Mouse (Mus musculus): ENCODE data around the gene Lmln. TPM values are rescaled to one million over a fixed set of nuclear protein-coding genes. Genes with fewer than 3 reads are reported as not detected.

Lmln gene
- polyA plus RNA-seq, 1 experiment from 2014 or later = 1.8 TPM

GRCm38 (mm10) chr16:33024456-33025104, 37.7 kb upstream of the Lmln start:
- ATAC-seq (replicated peaks; ENCODE audit: extremely low read depth, insufficient read depth, low FRiP score) = no peak
- Histone ChIP-seq H3K9me3 (replicated peaks; ENCODE audit: control insufficient read depth, low read length) (no peaks in the 10 kb centered on the region), H3K4me1 (ENCODE audit: control insufficient read depth, insufficient read depth, low read length) (no peaks in the 10 kb centered on the region), H3K4me3 (ENCODE audit: low read length) (no peak overlapping the region), H3K27ac (ENCODE audit: low read length) (no peak overlapping the region), H3K27me3 (ENCODE audit: control insufficient read depth, insufficient read depth, low read length) (no peaks in the 10 kb centered on the region), H3K36me3 (ENCODE audit: control insufficient read depth, insufficient read depth) (no peaks in the 10 kb centered on the region), H3K9ac (ENCODE audit: low read length) (no peak overlapping the region), H3K4me2 (ENCODE audit: low read depth, low read length) (no peak overlapping the region)
- 61% methylated on average over 8 of the region's 8 CpGs for WGBS

DNA sequence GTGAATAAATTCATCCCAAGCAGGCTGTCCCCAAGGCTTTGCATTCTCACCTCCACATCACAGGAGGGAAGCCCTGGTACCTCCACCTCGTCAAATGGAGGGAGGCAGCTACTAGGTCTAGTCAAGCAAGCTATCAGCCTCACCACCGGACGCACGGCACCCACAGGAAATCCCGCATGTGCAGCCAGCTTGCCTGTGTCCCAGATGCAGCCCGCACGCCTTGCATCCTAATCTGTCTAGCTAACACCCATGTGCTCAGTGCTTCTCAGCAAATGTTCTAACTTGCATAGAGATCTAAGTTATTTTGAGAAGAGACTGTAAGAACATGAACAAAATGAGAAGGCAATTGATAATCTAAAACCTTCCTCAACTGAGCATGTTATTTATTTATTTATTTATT, 36.0 kb upstream of the Lmln start:
- Histone ChIP-seq H3K9me3 (replicated peaks; ENCODE audit: control insufficient read depth, low read length) (no peaks in the 10 kb centered on the region), H3K4me3 (ENCODE audit: low read length) (no peak overlapping the region), H3K27me3 (ENCODE audit: control insufficient read depth, insufficient read depth, low read length) (no peaks in the 10 kb centered on the region), H3K36me3 (ENCODE audit: control insufficient read depth, insufficient read depth) (no peaks in the 10 kb centered on the region), H3K4me2 (ENCODE audit: low read depth, low read length) (no peak overlapping the region), H3K4me1 (ENCODE audit: control insufficient read depth, insufficient read depth, low read length) (no peaks in the 10 kb centered on the region), H3K27ac (ENCODE audit: low read length) (no peak overlapping the region), H3K9ac (ENCODE audit: low read length) (no peak overlapping the region)
- WGBS = 71% methylated on average over 7 of the region's 7 CpGs
- no peak for ATAC-seq (replicated peaks; ENCODE audit: extremely low read depth, insufficient read depth, low FRiP score)

GRCm38 (mm10) chr16:33036006-33036405, 26.3 kb upstream of the Lmln start:
- Histone ChIP-seq H3K36me3 (ENCODE audit: control insufficient read depth, insufficient read depth) (no peaks in the 10 kb centered on the region), H3K4me3 (ENCODE audit: low read length) (no peak overlapping the region), H3K4me2 (ENCODE audit: low read depth, low read length) (no peak overlapping the region), H3K9me3 (replicated peaks; ENCODE audit: control insufficient read depth, low read length) (no peaks in the 10 kb centered on the region), H3K27ac (ENCODE audit: low read length) (no peak overlapping the region), H3K27me3 (ENCODE audit: control insufficient read depth, insufficient read depth, low read length) (no peaks in the 10 kb centered on the region), H3K4me1 (ENCODE audit: control insufficient read depth, insufficient read depth, low read length) (no peaks in the 10 kb centered on the region), H3K9ac (ENCODE audit: low read length) (no peak overlapping the region)
- no peak for ATAC-seq (replicated peaks; ENCODE audit: extremely low read depth, insufficient read depth, low FRiP score)
- 75% methylated on average over 4 of the region's 4 CpGs for WGBS

DNA sequence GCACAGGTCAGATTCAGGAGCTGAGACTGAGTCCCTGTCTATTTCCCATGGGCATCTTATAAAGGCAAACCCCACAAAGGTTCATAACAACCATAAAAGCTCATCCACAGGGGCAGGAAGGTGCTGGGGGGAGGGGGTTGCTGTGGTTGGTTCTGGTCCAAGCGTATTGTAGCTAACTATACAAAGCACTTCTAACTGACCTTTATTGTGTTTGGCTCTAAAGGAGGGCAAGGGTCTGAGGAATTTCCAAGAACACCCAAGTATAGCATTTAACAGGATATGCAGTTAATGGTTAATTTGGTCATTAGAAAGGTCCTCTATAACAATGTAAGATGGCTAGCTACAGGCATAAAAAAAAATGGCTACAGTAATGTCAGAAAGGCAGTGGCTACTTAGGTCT, 19.6 kb upstream of the Lmln start:
- Histone ChIP-seq H3K4me1 (ENCODE audit: control insufficient read depth, insufficient read depth, low read length) (no peaks in the 10 kb centered on the region), H3K9ac (ENCODE audit: low read length) (no peak overlapping the region), H3K27ac (ENCODE audit: low read length) (no peak overlapping the region), H3K27me3 (ENCODE audit: control insufficient read depth, insufficient read depth, low read length) (no peaks in the 10 kb centered on the region), H3K9me3 (replicated peaks; ENCODE audit: control insufficient read depth, low read length) (no peaks in the 10 kb centered on the region), H3K36me3 (ENCODE audit: control insufficient read depth, insufficient read depth) (no peaks in the 10 kb centered on the region), H3K4me2 (ENCODE audit: low read depth, low read length) (no peak overlapping the region), H3K4me3 (ENCODE audit: low read length) (no peak overlapping the region)
- no peak for ATAC-seq (replicated peaks; ENCODE audit: extremely low read depth, insufficient read depth, low FRiP score)
- WGBS = 75% methylated on average over 1 of the region's 1 CpGs

GRCm38 (mm10) chr16:33043268-33043667, 19.1 kb upstream of the Lmln start:
- no peak overlapping the region for H3K27ac ChIP-seq (ENCODE audit: low read length)
- WGBS = 51% methylated on average over 2 of the region's 2 CpGs
- H3K9ac ChIP-seq (ENCODE audit: low read length) = no peak overlapping the region
- H3K4me2 ChIP-seq (ENCODE audit: low read depth, low read length) = no peak overlapping the region
- no peaks in the 10 kb centered on the region for H3K27me3 ChIP-seq (ENCODE audit: control insufficient read depth, insufficient read depth, low read length)
- H3K36me3 ChIP-seq (ENCODE audit: control insufficient read depth, insufficient read depth) = no peaks in the 10 kb centered on the region
- no peak for ATAC-seq (replicated peaks; ENCODE audit: extremely low read depth, insufficient read depth, low FRiP score)
- no peaks in the 10 kb centered on the region for H3K4me1 ChIP-seq (ENCODE audit: control insufficient read depth, insufficient read depth, low read length)
- no peak overlapping the region for H3K4me3 ChIP-seq (ENCODE audit: low read length)
- no peaks in the 10 kb centered on the region for H3K9me3 ChIP-seq (replicated peaks; ENCODE audit: control insufficient read depth, low read length)

DNA sequence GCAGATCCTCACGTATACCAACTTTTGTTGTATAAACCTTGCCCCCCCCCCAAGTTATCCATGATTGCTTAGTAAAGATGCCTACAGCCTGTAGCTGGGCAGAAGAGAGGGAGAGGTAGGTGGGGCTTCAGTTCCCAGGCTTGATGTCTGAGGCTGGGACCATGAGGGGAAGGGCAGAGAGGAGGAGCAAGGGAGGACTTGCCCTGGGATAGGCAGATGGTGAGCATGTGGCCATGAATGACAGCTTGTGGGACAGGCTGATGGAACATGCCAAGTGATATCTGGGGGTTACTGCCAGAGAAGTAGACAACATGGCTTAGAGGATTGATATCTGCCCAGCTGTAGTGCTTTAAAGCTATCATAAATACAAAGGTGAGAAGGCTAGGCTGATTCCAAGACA, 14.3 kb upstream of the Lmln start:
- no peaks in the 10 kb centered on the region for H3K36me3 ChIP-seq (ENCODE audit: control insufficient read depth, insufficient read depth)
- ATAC-seq (replicated peaks; ENCODE audit: extremely low read depth, insufficient read depth, low FRiP score) = no peak
- H3K27ac ChIP-seq (ENCODE audit: low read length) = no peak overlapping the region
- no peak overlapping the region for H3K4me2 ChIP-seq (ENCODE audit: low read depth, low read length)
- no peak overlapping the region for H3K9ac ChIP-seq (ENCODE audit: low read length)
- no peaks in the 10 kb centered on the region for H3K9me3 ChIP-seq (replicated peaks; ENCODE audit: control insufficient read depth, low read length)
- H3K4me1 ChIP-seq (ENCODE audit: control insufficient read depth, insufficient read depth, low read length) = no peaks in the 10 kb centered on the region
- WGBS = 90% methylated on average over 1 of the region's 1 CpGs
- no peaks in the 10 kb centered on the region for H3K27me3 ChIP-seq (ENCODE audit: control insufficient read depth, insufficient read depth, low read length)
- H3K4me3 ChIP-seq (ENCODE audit: low read length) = no peak overlapping the region

- no peak overlapping the region for H3K27ac ChIP-seq (ENCODE audit: low read length)
- 64% methylated on average over 2 of the region's 2 CpGs for WGBS
- H3K4me3 ChIP-seq (ENCODE audit: low read length) = no peak overlapping the region
- no peaks in the 10 kb centered on the region for H3K9me3 ChIP-seq (replicated peaks; ENCODE audit: control insufficient read depth, low read length)
- H3K4me1 ChIP-seq (ENCODE audit: control insufficient read depth, insufficient read depth, low read length) = no peaks in the 10 kb centered on the region
- no peak overlapping the region for H3K4me2 ChIP-seq (ENCODE audit: low read depth, low read length)
- no peak overlapping the region for H3K9ac ChIP-seq (ENCODE audit: low read length)
- H3K27me3 ChIP-seq (ENCODE audit: control insufficient read depth, insufficient read depth, low read length) = no peaks in the 10 kb centered on the region
- ATAC-seq (replicated peaks; ENCODE audit: extremely low read depth, insufficient read depth, low FRiP score) = no peak
- no peaks in the 10 kb centered on the region for H3K36me3 ChIP-seq (ENCODE audit: control insufficient read depth, insufficient read depth)
Measured at GRCm38 (mm10) chr16:33048686-33049085, 13.6 kb upstream of the Lmln start.

DNA sequence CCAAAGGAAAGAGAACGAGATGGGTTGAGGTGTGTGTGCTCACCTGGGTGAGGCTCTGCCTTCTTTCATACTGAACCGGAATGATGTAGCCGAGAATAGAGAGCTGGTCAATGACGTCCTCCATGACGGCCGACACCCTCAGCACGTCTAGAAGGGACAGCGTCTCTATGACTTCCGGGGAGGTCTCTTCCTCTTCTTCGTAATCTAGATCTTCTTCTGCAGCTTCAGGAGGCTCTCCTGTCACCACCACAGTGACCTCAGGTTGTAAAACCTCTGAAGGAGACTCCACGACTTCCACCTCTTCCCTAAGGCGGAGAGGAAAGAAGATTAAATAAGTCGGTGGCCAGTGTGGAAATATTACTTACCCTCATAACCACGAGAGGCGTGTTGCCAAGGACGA, 12.5 kb upstream of the Lmln start:
- 85% methylated on average over 16 of the region's 16 CpGs for WGBS
- H3K36me3 ChIP-seq (ENCODE audit: control insufficient read depth, insufficient read depth) = no peaks in the 10 kb centered on the region

DNA sequence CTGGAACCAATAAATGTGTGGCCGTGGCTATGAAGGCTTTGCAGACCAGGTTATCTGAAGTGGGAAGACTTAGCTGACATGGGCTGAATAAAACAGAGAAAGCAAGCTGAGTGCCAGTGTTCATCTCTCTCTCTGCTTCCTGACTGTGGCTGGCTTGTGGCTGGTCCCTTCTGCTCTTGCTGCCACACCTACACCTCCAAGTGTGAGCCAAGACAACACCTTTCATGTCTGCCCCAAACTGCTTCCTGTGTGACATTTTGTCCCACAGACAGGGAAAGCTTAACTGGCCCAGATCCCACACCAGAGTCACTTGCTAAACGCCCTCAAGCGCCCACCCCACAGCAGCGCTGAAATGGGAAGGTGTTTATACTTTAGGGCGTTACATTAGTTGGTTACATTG, 9.2 kb upstream of the Lmln start:
- 66% methylated on average over 5 of the region's 5 CpGs for WGBS
- H3K27me3 ChIP-seq (ENCODE audit: control insufficient read depth, insufficient read depth, low read length) = no peaks in the 10 kb centered on the region
- H3K4me3 ChIP-seq (ENCODE audit: low read length) = no peak overlapping the region
- H3K9ac ChIP-seq (ENCODE audit: low read length) = no peak overlapping the region
- H3K9me3 ChIP-seq (replicated peaks; ENCODE audit: control insufficient read depth, low read length) = no peaks in the 10 kb centered on the region
- ATAC-seq (replicated peaks; ENCODE audit: extremely low read depth, insufficient read depth, low FRiP score) = no peak
- peaks cover 7% of the 10 kb centered on the region for H3K4me1 ChIP-seq (ENCODE audit: control insufficient read depth, insufficient read depth, low read length)
- H3K36me3 ChIP-seq (ENCODE audit: control insufficient read depth, insufficient read depth) = peaks cover 3% of the 10 kb centered on the region
- H3K27ac ChIP-seq (ENCODE audit: low read length) = no peak overlapping the region
- H3K4me2 ChIP-seq (ENCODE audit: low read depth, low read length) = no peak overlapping the region

More for the DNA sequence above, 12.5 kb upstream of the Lmln start:
- Histone ChIP-seq H3K27ac (ENCODE audit: low read length) (no peak overlapping the region), H3K9ac (ENCODE audit: low read length) (no peak overlapping the region), H3K27me3 (ENCODE audit: control insufficient read depth, insufficient read depth, low read length) (no peaks in the 10 kb centered on the region), H3K4me1 (ENCODE audit: control insufficient read depth, insufficient read depth, low read length) (no peaks in the 10 kb centered on the region), H3K4me2 (ENCODE audit: low read depth, low read length) (no peak overlapping the region), H3K9me3 (replicated peaks; ENCODE audit: control insufficient read depth, low read length) (no peaks in the 10 kb centered on the region), H3K4me3 (ENCODE audit: low read length) (no peak overlapping the region)
- no peak for ATAC-seq (replicated peaks; ENCODE audit: extremely low read depth, insufficient read depth, low FRiP score)
